ENCODE assay signal across 8 mouse cellular contexts in genomic region chr1:104993905-104994611, GRCm38 (mm10).
A peak's percentile ranks its signal among the peaks of the same experiment; 100 is the strongest.
DNase-seq lines count a peak whose midpoint lies in the region; ATAC-seq lines count a peak whose summit lies in the region.

No protein-coding gene starts in this region.

- WGBS in forebrain, embryonic 13.5 days: 21% methylated on average over 51 of the region's 51 CpGs
- WGBS in intestine, embryonic 15.5 days: 7% methylated on average over 51 of the region's 51 CpGs
- WGBS in liver, embryonic 15.5 days (ENCODE audit: insufficient replicate concordance): 9% methylated on average over 51 of the region's 51 CpGs

- H3K4me2 ChIP-seq in forebrain, embryonic 13.5 days: peak overlapping the region; percentile 75
- H3K4me2 ChIP-seq in intestine, embryonic 15.5 days (replicated peaks): peak overlapping the region; percentile 86
- peak overlapping the region; percentile 57 for H3K4me2 ChIP-seq in liver, embryonic 15.5 days

- H3K36me3 ChIP-seq in forebrain, embryonic 13.5 days (ENCODE audit: poor library complexity, severe bottlenecking): no peaks in the 10 kb centered on the region
- H3K36me3 ChIP-seq in intestine, embryonic 15.5 days: no peaks in the 10 kb centered on the region
- H3K36me3 ChIP-seq in liver, embryonic 15.5 days (replicated peaks): no peaks in the 10 kb centered on the region

- DNase-seq in urinary bladder, postnatal 36 days (ENCODE audit: low spot score in 2 of 2): peak; percentile 2 to 14
- no peak for DNase-seq in urinary bladder, postnatal 4 days (ENCODE audit: low spot score in 2 of 2)
- peak; percentile 24 for DNase-seq in ovary, postnatal 36 days (ENCODE audit: low spot score)
- no peak for DNase-seq in spleen, postnatal 36 days (ENCODE audit: low spot score in 2 of 2)
- no peak for DNase-seq in layer of hippocampus, adult 8-10 months (ENCODE audit: low spot score in 2 of 2)

- H3K27me3 ChIP-seq in forebrain, embryonic 13.5 days: no peaks in the 10 kb centered on the region
- H3K27me3 ChIP-seq in intestine, embryonic 15.5 days (replicated peaks): no peaks in the 10 kb centered on the region
- peaks cover 13% of the 10 kb centered on the region for H3K27me3 ChIP-seq in liver, embryonic 15.5 days

- H3K27ac ChIP-seq in forebrain, embryonic 13.5 days: no peak overlapping the region
- no peak overlapping the region for H3K27ac ChIP-seq in intestine, embryonic 15.5 days
- H3K27ac ChIP-seq in liver, embryonic 15.5 days (replicated peaks): no peak overlapping the region

- peak overlapping the region; percentile 64 for H3K9ac ChIP-seq in forebrain, embryonic 13.5 days
- peak overlapping the region; percentile 46 for H3K9ac ChIP-seq in intestine, embryonic 15.5 days
- no peak overlapping the region for H3K9ac ChIP-seq in liver, embryonic 15.5 days

- peak overlapping the region; percentile 45 for H3K4me3 ChIP-seq in forebrain, embryonic 13.5 days
- peak overlapping the region; percentile 41 for H3K4me3 ChIP-seq in intestine, embryonic 15.5 days (replicated peaks)
- peak overlapping the region; percentile 29 for H3K4me3 ChIP-seq in liver, embryonic 15.5 days (replicated peaks)

- H3K4me1 ChIP-seq in forebrain, embryonic 13.5 days: 0 out of 2 replicates have a peak, but pooled peaks cover 8% of the 10 kb centered on the region
- 0 out of 2 replicates have a peak, but pooled peaks cover 2% of the 10 kb centered on the region for H3K4me1 ChIP-seq in intestine, embryonic 15.5 days (replicated peaks)
- H3K4me1 ChIP-seq in liver, embryonic 15.5 days (replicated peaks): no peaks in the 10 kb centered on the region

- no peaks in the 10 kb centered on the region for H3K9me3 ChIP-seq in forebrain, embryonic 13.5 days (replicated peaks)
- H3K9me3 ChIP-seq in intestine, embryonic 15.5 days: no peaks in the 10 kb centered on the region
- H3K9me3 ChIP-seq in liver, embryonic 15.5 days (replicated peaks): no peaks in the 10 kb centered on the region

- ATAC-seq in forebrain, embryonic 13.5 days: peak; percentile 86
- ATAC-seq in intestine, embryonic 15.5 days: peak; percentile 93
- peak; percentile 56; the same call in 1 of the 2 replicates for ATAC-seq in liver, embryonic 15.5 days (ENCODE audit: insufficient read depth)

Comparison
In these comparisons a context has a peak if more than half of its experiments do, and no peak if none do; other contexts are left out.
1. DNase-seq: peak in urinary bladder, postnatal 36 days (2 of 2) and ovary, postnatal 36 days (single experiment); none in urinary bladder, postnatal 4 days (0 of 2), spleen, postnatal 36 days (0 of 2) and layer of hippocampus, adult 8-10 months (0 of 2).
2. Peak in every context shown above with its lines, with median percentiles within 50 percentile points of each other: ATAC-seq, H3K4me2 ChIP-seq and H3K4me3 ChIP-seq.